In the genomic region with DNA sequence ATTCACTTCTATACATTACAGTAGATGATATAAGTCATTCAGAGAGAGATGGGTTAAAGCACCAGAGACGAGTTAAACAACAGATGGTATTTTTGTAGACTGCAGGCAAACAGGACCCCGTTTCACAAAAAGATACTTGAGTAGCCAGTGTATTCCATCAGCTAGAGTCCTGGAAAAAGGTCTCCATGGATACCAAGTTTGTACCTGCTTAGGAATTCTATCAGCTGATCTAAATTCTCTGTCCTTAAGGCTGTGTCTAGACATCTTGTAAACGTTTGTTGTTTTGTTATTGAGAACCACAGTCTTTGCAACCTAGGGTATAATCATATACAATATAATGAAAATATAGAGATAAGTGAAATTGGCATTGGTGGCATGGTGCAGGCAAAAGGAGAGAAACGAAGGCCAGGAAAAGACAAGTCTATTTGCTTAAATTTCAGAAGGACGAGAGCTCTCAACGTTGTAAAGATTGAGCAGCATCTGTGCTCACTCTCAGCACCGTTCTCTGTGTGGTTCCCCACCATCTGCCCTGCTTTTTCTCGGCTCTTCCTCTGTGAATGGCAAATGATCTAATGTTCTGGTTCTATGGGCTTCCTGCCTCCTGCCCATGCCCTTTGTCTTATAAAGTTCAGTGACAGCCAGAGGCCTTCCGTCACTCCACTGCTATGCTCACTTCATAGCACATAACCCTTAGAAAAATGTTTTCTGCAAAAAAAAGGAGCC, we compare ENCODE assay signal across 12 mouse cellular contexts.
DNase-seq lines count a peak whose midpoint lies in the region; ATAC-seq lines count a peak whose summit lies in the region.
"Had no signal": no experiment of that assay in that cellular context is flagged by ENCODE, and none has a peak within 500 bp of the region (broad histone marks: within the 10 kb centered on the region; RNA-seq: fewer than 3 reads in every experiment).

No protein-coding gene starts in this region.

- WGBS in hindbrain, embryonic 12.5 days: 47% methylated on average over 9 of the region's 9 CpGs

- H3K9ac ChIP-seq in hindbrain, embryonic 12.5 days: no peak overlapping the region
- H3K9ac ChIP-seq: heart, embryonic 15.5 days; liver, embryonic 14.5 days had no signal

- peak; percentile 67 for DNase-seq in right cerebral cortex, adult 18-20 months
- DNase-seq in right cerebral cortex, postnatal 4 days: no peak
- peak; percentile 33 for DNase-seq in left cerebral cortex, adult 11 months (ENCODE audit: low spot score)
- peak; percentile 71 for DNase-seq in telencephalon, adult 2 months (ENCODE audit: low read depth, low spot score)
- no peak for DNase-seq in gastrocnemius, postnatal 4 days (ENCODE audit: low spot score in 2 of 2)
- DNase-seq in embryo, embryonic 10.5 days (ENCODE audit: low spot score): no peak
- DNase-seq in heart, adult 9 months (ENCODE audit: low spot score in 2 of 2): no peak

- H3K4me3 ChIP-seq in hindbrain, embryonic 12.5 days: no peak overlapping the region
- H3K4me3 ChIP-seq: heart, embryonic 15.5 days had no signal

- H3K4me1 ChIP-seq in hindbrain, embryonic 12.5 days: no peaks in the 10 kb centered on the region
- H3K4me1 ChIP-seq: heart, embryonic 15.5 days had no signal

- H3K27me3 ChIP-seq in hindbrain, embryonic 12.5 days: no peaks in the 10 kb centered on the region
- H3K27me3 ChIP-seq: CH12.LX; heart, embryonic 15.5 days had no signal

- no peaks in the 10 kb centered on the region for H3K9me3 ChIP-seq in hindbrain, embryonic 12.5 days (replicated peaks)
- H3K9me3 ChIP-seq: heart, embryonic 15.5 days had no signal

- H3K27ac ChIP-seq in hindbrain, embryonic 12.5 days: no peak overlapping the region
- H3K27ac ChIP-seq: heart, embryonic 15.5 days; kidney, postnatal 0 days; liver, embryonic 14.5 days had no signal

- H3K36me3 ChIP-seq in hindbrain, embryonic 12.5 days: no peaks in the 10 kb centered on the region
- H3K36me3 ChIP-seq: heart, embryonic 15.5 days had no signal

- ATAC-seq in hindbrain, embryonic 12.5 days (ENCODE audit: low FRiP score): 0 out of 2 replicates have a peak, but pooled peaks have one; percentile 26

- H3K4me2 ChIP-seq in hindbrain, embryonic 12.5 days (replicated peaks): no peak overlapping the region
- H3K4me2 ChIP-seq: heart, embryonic 15.5 days had no signal

Comparison
In these comparisons a context has a peak if more than half of its experiments do, and no peak if none do; other contexts are left out.
1. DNase-seq: peak in right cerebral cortex, adult 18-20 months (single experiment), left cerebral cortex, adult 11 months (single experiment) and telencephalon, adult 2 months (single experiment); none in right cerebral cortex, postnatal 4 days (single experiment), gastrocnemius, postnatal 4 days (0 of 2), embryo, embryonic 10.5 days (single experiment) and heart, adult 9 months (0 of 2).